Mouse (Mus musculus) CH12.LX (cell line): ENCODE measurements around the gene Chpt1.

Source experiments
- BHLHE40 ChIP-seq: IDR thresholded peaks from 2 replicates; pipeline ENCODE4 v1.6.1; 2011; ENCODE audit warnings: mild to moderate bottlenecking, low read depth, low read length, improper control_type of control experiment
- CTCF ChIP-seq, 2 experiments: IDR thresholded peaks in 1 of 2; conservative IDR thresholded peaks in 1 of 2; 2 replicates each; pipeline ENCODE4 v1.5.1; 2011 to 2012; ENCODE audit warnings: low read depth in 2 of 2, low read length in 2 of 2, improper control_type of control experiment in 1 of 2, inconsistent platforms in 1 of 2, mild to moderate bottlenecking in 1 of 2, moderate library complexity in 1 of 2
- JUND ChIP-seq: conservative IDR thresholded peaks from 2 replicates; pipeline ENCODE4 v1.6.1; 2011; ENCODE audit warnings: low read depth, low read length, improper control_type of control experiment
- USF2 ChIP-seq: conservative IDR thresholded peaks from 2 replicates; pipeline ENCODE4 v1.6.1; 2011; ENCODE audit warnings: low read depth, low read length, improper control_type of control experiment

DNA sequence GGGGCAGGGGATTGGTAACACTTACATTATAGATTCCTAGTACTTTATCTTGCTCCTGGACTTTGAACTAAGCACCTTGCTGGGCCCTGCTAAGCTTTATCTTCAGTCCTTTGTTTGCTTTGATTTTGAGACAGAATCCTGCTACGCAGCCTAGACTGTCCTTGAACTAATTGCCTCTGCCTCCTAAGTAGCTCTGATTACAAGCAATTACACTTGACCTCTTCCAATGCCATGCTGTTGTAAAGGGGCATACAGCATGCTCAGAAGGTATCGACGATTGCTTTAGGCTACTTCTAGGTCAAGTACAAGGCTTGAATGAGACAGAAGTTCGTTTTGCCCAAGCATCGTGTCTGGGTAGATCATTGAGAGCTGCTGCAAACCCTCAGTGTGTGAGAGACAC is 1.4 kb upstream of the Chpt1 start:
- no peak for TF ChIP-seq CTCF (conservative IDR thresholded peaks at IDR 0.05 in 1 of 2, IDR thresholded peaks at IDR 0.05 in 1 of 2; ENCODE audit: low read depth in 2 of 2, low read length in 2 of 2)
- no peak for TF ChIP-seq BHLHE40
- no peak for TF ChIP-seq USF2
- TF ChIP-seq JUND = no peak
